ENCODE assay signal across 9 mouse cellular contexts in the genomic region with DNA sequence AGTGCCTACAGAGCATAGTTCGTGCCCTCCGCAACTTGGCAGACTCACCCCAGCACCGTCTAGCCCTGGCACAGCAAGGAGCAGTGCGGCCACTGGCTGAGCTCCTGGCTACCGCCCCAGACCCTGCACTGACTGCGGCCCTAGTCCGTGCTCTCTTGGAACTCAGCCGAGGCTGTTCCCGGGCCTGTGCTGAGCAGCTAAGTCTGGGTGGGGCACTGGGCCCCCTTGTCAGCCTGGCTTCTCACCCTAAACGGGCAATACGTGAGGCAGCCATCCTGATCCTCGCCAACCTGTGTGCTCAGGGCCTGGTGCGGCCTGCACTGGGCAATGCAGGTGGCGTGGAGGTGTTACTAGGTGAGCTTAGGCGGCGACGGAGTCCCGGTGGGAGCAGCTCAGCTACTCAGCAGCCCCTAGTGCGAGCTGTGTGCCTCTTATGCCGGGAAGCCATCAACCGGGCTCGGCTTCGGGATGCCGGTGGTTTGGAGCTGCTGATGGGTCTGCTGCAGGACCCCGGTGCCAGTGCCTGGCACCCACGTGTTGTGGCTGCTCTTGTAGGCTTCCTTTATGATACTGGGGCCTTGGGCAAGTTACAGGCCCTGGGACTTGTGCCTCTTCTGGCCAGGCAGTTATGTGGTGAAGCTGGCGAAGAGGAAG.
DNase-seq lines count a peak whose midpoint lies in the region; ATAC-seq lines count a peak whose summit lies in the region.
"Had no signal": no experiment of that assay in that cellular context is flagged by ENCODE, and none has a peak within 500 bp of the region (broad histone marks: within the 10 kb centered on the region; RNA-seq: fewer than 3 reads in every experiment).

No protein-coding gene starts in this region.

- ATAC-seq in frontal cortex, adult (ENCODE audit: low TSS enrichment): no peak
- ATAC-seq: forebrain, postnatal 0 days had no signal

- peak; percentile 52 for DNase-seq in cerebellum, adult 11 months
- DNase-seq in cerebellum, postnatal 4 days (ENCODE audit: low spot score in 2 of 2): no peak
- peak; percentile 54 for DNase-seq in kidney, adult 11 months
- no peak for DNase-seq in kidney, postnatal 10 days
- DNase-seq in right cerebral cortex, postnatal 10 days (ENCODE audit: low spot score in 2 of 2): peak; percentile 61 to 64
- no peak for DNase-seq in right cerebral cortex, postnatal 4 days
- DNase-seq in right cerebral cortex, postnatal 14 days: no peak
- DNase-seq: forebrain, postnatal 0 days had no signal

Comparison
In these comparisons a context has a peak if more than half of its experiments do, and no peak if none do; other contexts are left out.
1. DNase-seq: peak in cerebellum, adult 11 months (single experiment), kidney, adult 11 months (single experiment) and right cerebral cortex, postnatal 10 days (2 of 2); none in cerebellum, postnatal 4 days (0 of 2), kidney, postnatal 10 days (single experiment), right cerebral cortex, postnatal 4 days (single experiment) and right cerebral cortex, postnatal 14 days (single experiment).